Mouse (Mus musculus) MN1 (cell line): ENCODE measurements around the gene Usp7.

Experiments used
- DNase-seq: peaks from one replicate; pipeline ENCODE4 v3.0.0-alpha.2; 2016; ENCODE audit warnings: low spot score

The Usp7 gene

DNA sequence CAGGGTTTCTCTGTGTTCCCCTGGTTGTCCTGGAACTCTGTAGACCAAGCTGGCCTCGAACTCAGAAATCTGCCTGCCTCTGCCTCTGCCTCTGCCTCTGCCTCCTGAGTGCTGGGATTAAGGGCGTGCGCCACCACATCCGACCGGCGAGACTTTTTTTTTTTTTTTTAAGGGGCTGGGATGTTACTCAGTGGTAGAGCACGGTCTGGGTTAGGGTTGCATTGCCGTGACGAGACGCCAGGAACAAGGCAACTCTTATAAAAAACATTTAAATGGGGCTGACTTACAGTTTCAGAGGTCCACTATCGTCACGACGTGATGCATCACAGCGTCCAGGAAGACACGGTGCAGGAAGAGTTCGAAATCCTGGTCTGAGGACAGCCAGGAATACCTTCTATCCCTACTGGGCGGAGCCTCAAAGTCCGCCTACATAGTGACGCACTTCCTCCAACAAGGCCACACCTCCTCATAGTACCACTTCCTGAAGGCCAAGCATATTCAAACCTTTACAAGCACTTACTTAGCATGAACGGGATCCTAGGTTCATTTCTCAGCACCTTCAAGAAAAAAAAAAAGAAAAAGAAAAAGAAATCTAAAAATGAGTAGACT lies at the start of gene Usp7:
TSS of gene Usp7 (minus strand) at position 360 of the 609 bp plus-strand sequence.
- no peak for DNase-seq

GRCm38 (mm10) chr16:8840557-8840956 lies 48.4 kb upstream of the Usp7 start:
- no peak for DNase-seq

GRCm38 (mm10) chr16:8838921-8839320 lies 46.8 kb upstream of the Usp7 start:
- no peak for DNase-seq

DNA sequence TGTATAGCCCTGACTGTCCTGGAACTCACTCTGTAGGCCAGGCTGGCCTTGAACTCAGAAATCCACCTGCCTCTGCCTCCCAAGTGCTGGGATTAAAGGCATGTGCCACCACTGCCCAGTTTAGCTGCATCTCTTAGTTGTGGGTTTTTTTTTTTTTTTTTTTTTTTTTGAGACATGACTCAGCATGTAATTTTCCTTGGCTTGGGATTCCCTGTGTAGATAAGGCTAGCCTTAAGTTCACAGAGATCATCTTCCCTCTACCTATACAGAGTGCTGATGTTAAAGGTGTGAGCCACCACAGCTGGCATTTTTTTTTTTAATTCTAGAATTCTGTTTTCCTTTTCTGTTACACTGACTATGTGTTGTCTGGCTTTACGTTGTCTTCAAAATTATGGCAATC lies 45.5 kb upstream of the Usp7 start:
- no peak for DNase-seq

DNA sequence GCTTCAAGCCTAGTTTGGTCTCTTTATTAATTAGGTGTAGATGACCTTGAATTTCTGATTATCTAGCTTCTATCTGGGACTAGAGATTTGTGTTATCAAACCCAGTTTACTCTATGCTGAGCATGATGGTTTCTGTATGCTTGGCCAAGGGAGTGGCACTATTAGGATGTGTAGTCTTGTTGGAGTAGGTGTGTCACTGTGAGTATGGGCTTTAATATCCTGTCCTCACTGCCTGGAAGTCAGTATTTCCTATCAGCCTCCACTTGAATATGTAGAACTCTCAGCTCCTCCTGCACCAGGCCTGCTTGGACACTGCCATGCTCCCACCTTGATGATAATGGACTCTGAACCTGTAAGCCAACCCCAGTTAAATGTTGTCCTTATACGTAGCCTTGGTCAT lies 44.8 kb upstream of the Usp7 start:
- DNase-seq: no peak

GRCm38 (mm10) chr16:8831241-8831640 lies 39.1 kb upstream of the Usp7 start:
- DNase-seq: peak; percentile 39

GRCm38 (mm10) chr16:8830431-8831211 lies 38.5 kb upstream of the Usp7 start:
- DNase-seq: peak; percentile 72

DNA sequence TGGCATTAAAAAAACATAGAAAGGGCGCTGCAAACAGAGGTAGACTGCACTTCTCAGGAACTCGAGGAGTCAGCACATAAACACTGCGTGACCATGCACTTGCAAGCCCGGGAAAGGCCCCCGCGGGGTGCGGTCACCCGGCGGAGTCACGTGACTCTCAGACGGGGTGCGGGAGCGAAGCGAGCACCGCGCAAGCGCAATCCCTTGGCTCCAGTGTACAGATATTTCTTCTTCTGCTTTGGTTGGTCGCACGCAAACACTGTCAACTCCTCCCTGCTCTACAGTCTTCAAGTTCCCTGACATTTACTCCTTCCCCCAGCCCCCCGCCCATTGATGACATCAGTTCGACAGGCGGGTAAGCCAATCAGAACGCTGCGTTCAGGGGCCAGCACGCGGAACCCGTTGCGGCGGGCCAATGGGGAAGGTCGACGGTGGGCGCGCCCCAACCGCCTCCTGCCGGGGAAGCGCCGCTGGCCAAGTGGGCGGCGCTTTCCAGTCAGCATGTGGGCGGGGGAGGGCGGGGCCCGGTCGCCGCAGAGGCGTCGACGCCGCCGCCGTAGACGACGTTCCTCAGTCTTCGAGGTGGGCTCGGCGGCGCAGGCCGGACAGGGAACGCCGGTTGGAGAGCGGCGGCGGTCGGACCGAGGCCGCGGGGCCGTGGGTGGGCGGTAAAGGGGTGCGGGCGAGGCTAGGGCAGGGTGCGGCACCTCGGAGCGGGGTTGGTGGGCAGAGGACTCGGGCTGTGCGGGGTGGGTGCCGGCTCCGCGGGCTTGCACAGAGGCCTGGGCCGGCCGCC lies 37.7 kb upstream of the Usp7 start, which contains the start of gene 1810013L24Rik:
TSS of gene 1810013L24Rik (plus strand) at position 537 of the 796 bp plus-strand sequence.
- DNase-seq: peak; percentile 98

GRCm38 (mm10) chr16:8828636-8829563 lies 36.8 kb upstream of the Usp7 start:
- peak; percentile 84 for DNase-seq

- DNase-seq: no peak
Measured at GRCm38 (mm10) chr16:8827366-8827765, 35.3 kb upstream of the Usp7 start.

DNA sequence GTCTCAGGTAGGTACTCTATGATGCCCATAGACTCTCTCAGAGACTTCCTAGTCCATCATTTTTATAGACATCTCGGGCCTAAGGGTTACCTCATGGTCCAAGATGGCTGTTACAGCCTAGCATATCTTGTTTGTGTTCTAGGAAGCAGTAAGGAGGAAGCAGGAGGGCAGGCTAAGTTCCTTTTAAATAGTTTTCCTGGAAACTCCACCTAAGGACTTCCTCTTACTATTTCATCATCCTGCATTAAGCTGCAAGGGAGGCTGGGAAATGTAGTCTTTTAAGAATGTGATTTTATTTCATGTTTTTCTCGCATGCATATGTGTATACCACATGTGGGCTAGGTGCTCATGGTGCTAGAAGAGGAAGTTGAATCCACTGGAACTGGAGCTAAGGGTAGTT lies 31.6 kb upstream of the Usp7 start:
- no peak for DNase-seq

DNA sequence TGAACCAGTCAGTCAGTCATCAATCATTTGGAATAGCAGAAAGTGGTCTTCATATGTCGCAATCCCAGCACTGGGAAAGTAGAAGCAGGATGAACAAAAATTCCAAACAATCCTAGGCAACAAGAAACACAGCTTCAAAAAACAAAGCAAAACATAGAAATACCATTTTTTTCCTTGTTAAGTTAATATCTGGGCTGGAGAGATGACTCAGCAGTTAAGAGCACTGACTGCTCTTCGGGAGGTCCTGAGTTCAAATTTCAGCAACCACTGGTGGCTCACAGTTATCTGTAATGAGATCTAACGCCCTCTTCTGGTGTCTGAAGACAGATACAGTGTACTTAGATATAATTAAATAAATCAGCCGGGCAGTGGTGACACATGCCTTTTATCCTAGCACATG lies 30.5 kb upstream of the Usp7 start:
- no peak for DNase-seq

GRCm38 (mm10) chr16:8821429-8821828 lies 29.3 kb upstream of the Usp7 start:
- no peak for DNase-seq

- DNase-seq: no peak
Measured at GRCm38 (mm10) chr16:8817872-8818271, 25.8 kb upstream of the Usp7 start.

GRCm38 (mm10) chr16:8810399-8811127 lies 18.5 kb upstream of the Usp7 start:
- peak; percentile 76 for DNase-seq

- DNase-seq: no peak
Measured at GRCm38 (mm10) chr16:8806703-8807102, 14.6 kb upstream of the Usp7 start.

- DNase-seq: peak; percentile 26
Measured at GRCm38 (mm10) chr16:8795906-8796305, 3.8 kb upstream of the Usp7 start.

DNA sequence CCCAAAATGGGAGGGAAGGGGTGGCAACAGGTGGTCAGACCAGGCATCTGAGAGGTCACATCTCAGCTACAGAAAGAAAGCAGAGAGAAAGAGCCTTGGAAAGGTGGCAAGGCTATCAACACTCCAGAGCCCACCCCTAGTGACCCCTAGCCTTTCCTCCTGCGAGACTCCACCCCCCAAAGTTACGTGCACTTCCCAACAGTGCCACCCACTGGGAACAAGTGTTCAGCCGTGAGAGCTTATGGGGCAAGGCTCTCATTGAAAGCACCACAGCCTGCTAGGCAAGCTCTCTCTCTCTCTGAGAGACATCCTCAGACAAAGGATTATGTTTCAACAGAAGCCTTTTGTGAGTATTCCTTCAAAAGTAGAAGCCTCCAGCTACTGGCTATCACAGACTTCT lies 2.8 kb upstream of the Usp7 start:
- no peak for DNase-seq

- DNase-seq: peak; percentile 59
Measured at GRCm38 (mm10) chr16:8790886-8791285, 1.2 kb downstream of the Usp7 start.

- no peak for DNase-seq
Measured at GRCm38 (mm10) chr16:8784753-8785152, 7.4 kb downstream of the Usp7 start.
